Mouse (Mus musculus) bone marrow, adult 2 months (tissue): Measurements from ENCODE around the gene Cdh19.

Source experiments
- CTCF ChIP-seq: fragments of 200-500 bp; IDR thresholded peaks from 2 replicates; pipeline ENCODE4 v1.5.1; 2011; ENCODE audit warnings: low read length, control low read depth; ENCODE audit not compliant: control insufficient read depth, insufficient read depth
- POLR2A ChIP-seq: fragments of 200-500 bp; IDR thresholded peaks from 2 replicates; pipeline ENCODE4 v1.6.1; 2011; ENCODE audit warnings: low read depth, mild to moderate bottlenecking, control low read depth, low read length, borderline replicate concordance; ENCODE audit not compliant: control insufficient read depth

- TF ChIP-seq CTCF (no peak), POLR2A (no peak)
Measured at GRCm38 (mm10) chr1:110977484-110977883, at the start of gene Cdh19.
